Mouse (Mus musculus): ENCODE data around the gene Gtf2ird1.

DNA sequence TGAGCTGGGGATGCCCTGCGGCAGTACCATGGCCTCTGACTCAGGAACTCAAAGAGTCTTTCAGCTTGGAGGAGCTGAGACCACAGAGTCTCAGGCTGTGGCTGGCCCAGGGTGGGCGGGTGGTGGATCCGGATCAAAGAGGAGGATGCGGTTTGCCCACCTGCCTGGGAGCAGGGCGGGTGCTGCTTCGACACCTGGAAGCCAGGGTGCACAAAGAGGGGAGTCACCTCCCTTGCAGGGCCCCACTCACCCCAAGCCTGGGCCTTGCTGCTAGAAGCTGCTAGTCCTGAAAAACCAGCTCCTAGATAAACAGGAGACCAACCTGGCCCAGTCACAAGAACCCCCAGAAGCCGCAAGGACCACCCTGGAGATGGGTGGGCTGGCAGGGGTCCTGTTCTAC lies 12.0 kb downstream of the Gtf2ird1 start:
- TF ChIP-seq CTCF (conservative IDR thresholded peaks at IDR 0.05; ENCODE audit: insufficient read depth, insufficient read length, low read depth, low read length) (no peak), POLR2A (IDR thresholded peaks at IDR 0.05; ENCODE audit: low read depth, low read length) (no peak)
